Mouse (Mus musculus) cerebellum, adult 9-11 months (tissue): ENCODE measurements around the gene Nynrin.

ENCODE experiments used
- DNase-seq: peaks from one replicate; pipeline ENCODE4 v3.0.0; 2022

Nynrin gene

GRCm38 (mm10) chr14:55853621-55854285 is at the start of gene Nynrin:
TSS of gene Nynrin (plus strand) at chr14:55854010.
- DNase-seq, result no peak

- DNase-seq, result peak; percentile 86
Observed at GRCm38 (mm10) chr14:55814885-55815284, 38.9 kb upstream of the Nynrin start.

- DNase-seq, result peak; percentile 40
Observed at GRCm38 (mm10) chr14:55815310-55815751, 38.5 kb upstream of the Nynrin start.

- no peak for DNase-seq
Observed at GRCm38 (mm10) chr14:55819845-55820405, 33.9 kb upstream of the Nynrin start.

- DNase-seq, result no peak
Observed at GRCm38 (mm10) chr14:55820576-55820975, 33.2 kb upstream of the Nynrin start.

- DNase-seq, result peak; percentile 60
Observed at GRCm38 (mm10) chr14:55822435-55822990, 31.3 kb upstream of the Nynrin start.

- peak; percentile 16 for DNase-seq
Observed at GRCm38 (mm10) chr14:55822991-55823762, 30.6 kb upstream of the Nynrin start, which contains the start of gene Nfatc4. TSS of gene Nfatc4 (plus strand) at chr14:55823144.

- DNase-seq, result no peak
Observed at GRCm38 (mm10) chr14:55824001-55824480, 29.8 kb upstream of the Nynrin start.

- no peak for DNase-seq
Observed at GRCm38 (mm10) chr14:55824481-55825215, 29.2 kb upstream of the Nynrin start.

GRCm38 (mm10) chr14:55825216-55826051 is 28.4 kb upstream of the Nynrin start:
- DNase-seq, result no peak

GRCm38 (mm10) chr14:55826142-55826541 is 27.7 kb upstream of the Nynrin start:
- DNase-seq, result no peak

- no peak for DNase-seq
Observed at GRCm38 (mm10) chr14:55826551-55827340, 27.1 kb upstream of the Nynrin start.

- no peak for DNase-seq
Observed at GRCm38 (mm10) chr14:55828716-55829263, 25.0 kb upstream of the Nynrin start.

GRCm38 (mm10) chr14:55829854-55830253 is 24.0 kb upstream of the Nynrin start:
- DNase-seq, result no peak

- DNase-seq, result no peak
Observed at GRCm38 (mm10) chr14:55830331-55830730, 23.5 kb upstream of the Nynrin start.

GRCm38 (mm10) chr14:55833126-55833525 is 20.7 kb upstream of the Nynrin start:
- no peak for DNase-seq

GRCm38 (mm10) chr14:55834808-55835533 is 18.8 kb upstream of the Nynrin start:
- DNase-seq, result no peak

- no peak for DNase-seq
Observed at GRCm38 (mm10) chr14:55838312-55838711, 15.5 kb upstream of the Nynrin start.

GRCm38 (mm10) chr14:55838740-55839139 is 15.1 kb upstream of the Nynrin start:
- DNase-seq, result no peak
